Mouse (Mus musculus) kidney, adult 2 months (tissue): ENCODE data around the gene 2310039H08Rik.

Experiments used
- CTCF ChIP-seq: fragments of 200-500 bp; conservative IDR thresholded peaks from 2 replicates; pipeline ENCODE4 v1.5.1; 2011; ENCODE audit warnings: low read depth, mild to moderate bottlenecking, control low read depth, low read length, moderate library complexity, mixed read lengths; ENCODE audit not compliant: insufficient read depth, insufficient read length
- POLR2A ChIP-seq: fragments of 200-500 bp; IDR thresholded peaks from one replicate; pipeline ENCODE4 v1.6.1; 2011; ENCODE audit warnings: low read depth, low read length, control low read depth

DNA sequence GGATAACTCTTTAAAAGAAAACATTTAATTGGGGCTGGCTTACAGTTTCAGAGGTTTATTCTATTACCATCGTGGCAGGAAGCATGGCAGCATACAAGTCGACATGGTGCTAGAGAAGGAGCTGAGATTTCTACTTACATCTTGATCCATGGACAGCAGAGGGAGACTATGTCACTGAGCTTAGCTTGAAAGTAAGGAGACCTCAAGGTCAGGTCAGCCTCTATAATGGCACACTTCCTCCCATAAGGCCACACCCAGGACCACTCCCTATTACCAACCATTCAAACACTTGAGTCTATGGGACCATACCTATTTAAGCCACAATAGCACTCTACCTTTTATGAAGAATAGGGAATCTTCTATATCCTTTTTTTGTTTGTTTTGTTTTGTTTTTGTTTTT is 20.5 kb downstream of the 2310039H08Rik start:
- TF ChIP-seq POLR2A: no peak
- no peak for TF ChIP-seq CTCF
